Mouse (Mus musculus): ENCODE measurements at regions not wholly inside any gene's neighbourhood (a gene's known extent, or its start where the extent isn't known, plus 50 kb on each side); places are given as distances from the start of the nearest gene placed in this dataset.

- 87% methylated on average over 8 of the region's 8 CpGs for WGBS
- H3K27ac ChIP-seq, result no peak overlapping the region
Observed at GRCm38 (mm10) chr1:163456366-163456765, 52.9 kb upstream of the Gorab start.

More at GRCm38 (mm10) chr1:163456366-163456765, 52.9 kb upstream of the Gorab start:
- H3K36me3 ChIP-seq, result no peaks in the 10 kb centered on the region
- ATAC-seq (ENCODE audit: low FRiP score, low read depth), result no peak
- H3K27me3 ChIP-seq (replicated peaks), result no peaks in the 10 kb centered on the region
- no peaks in the 10 kb centered on the region for H3K4me1 ChIP-seq
- H3K4me2 ChIP-seq (replicated peaks), result no peak overlapping the region
- no peak overlapping the region for H3K4me3 ChIP-seq
- no peaks in the 10 kb centered on the region for H3K9me3 ChIP-seq
- H3K9ac ChIP-seq, result no peak overlapping the region
